Mouse (Mus musculus) stomach, embryonic 14.5 days (tissue): ENCODE data around the gene Armc8. TPM values are rescaled to one million over a fixed set of nuclear protein-coding genes. Genes with fewer than 3 reads are reported as not detected.

Source experiments
- ATAC-seq: fragments of 200-750 bp; cut with Nextera tagmentation; 2 replicates; pipeline ENCODE4 v1.8.0; 2017; ENCODE audit warnings: low read depth, moderate TSS enrichment; ENCODE audit not compliant: insufficient number of reproducible peaks, insufficient read depth, low FRiP score
- H3K27ac ChIP-seq: fragments of 300-500 bp; sonication (generic); 2 replicates; pipeline ENCODE4 v1.5.1; 2014; ENCODE audit warnings: mild to moderate bottlenecking, low read length, moderate library complexity, mixed read lengths
- H3K27me3 ChIP-seq: fragments of 300-500 bp; sonication (generic); 2 replicates; pipeline ENCODE4 v1.6.1; 2014; ENCODE audit warnings: low read length, control low read depth, mixed read lengths; ENCODE audit not compliant: control insufficient read depth, insufficient read depth
- H3K36me3 ChIP-seq: fragments of 300-500 bp; sonication (generic); 2 replicates; pipeline ENCODE4 v1.6.1; 2014; ENCODE audit warnings: mild to moderate bottlenecking, control low read depth, low read length, moderate library complexity, mixed read lengths; ENCODE audit not compliant: control insufficient read depth, insufficient read depth
- H3K4me1 ChIP-seq: fragments of 300-500 bp; sonication (generic); 2 replicates; pipeline ENCODE4 v1.6.1; 2014; ENCODE audit warnings: low read length, control low read depth, mixed read lengths; ENCODE audit not compliant: control insufficient read depth, insufficient read depth
- H3K4me2 ChIP-seq: fragments of 300-500 bp; sonication (generic); replicated peaks from 2 replicates; pipeline ENCODE4 v1.6.1; 2014; ENCODE audit warnings: low read depth, low read length, control low read depth
- H3K4me3 ChIP-seq: fragments of 300-500 bp; sonication (generic); 2 replicates; pipeline ENCODE4 v1.5.1; 2014; ENCODE audit warnings: low read depth, low read length, control low read depth
- H3K9ac ChIP-seq: fragments of 300-500 bp; sonication (generic); replicated peaks from 2 replicates; pipeline ENCODE4 v1.6.1; 2014; ENCODE audit warnings: low read depth, mild to moderate bottlenecking, control low read depth, low read length, moderate library complexity, mixed read lengths
- H3K9me3 ChIP-seq: fragments of 300-500 bp; sonication (generic); 2 replicates; pipeline ENCODE4 v1.6.1; 2016; ENCODE audit warnings: low read depth, low read length, control low read depth; ENCODE audit not compliant: control insufficient read depth
- WGBS: fragments of 180-500 bp; shearing (Covaris S2); extraction: QIAGEN DNeasy Blood & Tissue Kit; methylation state at CpG from one replicate; pipeline ENCODE4 v1.1.7; 2014; 5-methylcytosine and 5-hydroxymethylcytosine counted together
- polyA plus RNA-seq: library from polyadenylated mRNA; unstranded; fragments of >200 nt; fragmentation: Nextera tagmentation; extraction: Ambion mirVana; gene quantifications from 2 replicates; pipeline ENCODE4 v1.2.1, GENCODE M21; 2014

Gene Armc8
- polyA plus RNA-seq, 1 experiment from 2014 or later = 32.3 TPM

- Histone ChIP-seq H3K4me2 (peak overlapping the region; percentile 81), H3K4me3 (peak overlapping the region; percentile 72), H3K27ac (peak overlapping the region; percentile 52; the same call in 1 of the 2 replicates), H3K4me1 (0 out of 2 replicates have a peak, but pooled peaks cover 5% of the 10 kb centered on the region), H3K9me3 (no peaks in the 10 kb centered on the region), H3K9ac (peak overlapping the region; percentile 55), H3K36me3 (no peaks in the 10 kb centered on the region), H3K27me3 (no peaks in the 10 kb centered on the region; the same call in 1 of the 2 replicates)
- peak; percentile 81 for ATAC-seq
- 1% methylated on average over 82 of the region's 86 CpGs for WGBS
Measured at GRCm38 (mm10) chr9:99436182-99437030, 132.3 kb downstream of the Armc8 start.

- peak overlapping the region; percentile 55 for H3K9ac ChIP-seq
- 20% methylated on average over 16 of the region's 16 CpGs for WGBS
- H3K4me3 ChIP-seq = peak overlapping the region; percentile 72
- H3K36me3 ChIP-seq = no peaks in the 10 kb centered on the region
- peak overlapping the region; percentile 81 for H3K4me2 ChIP-seq
- ATAC-seq = peak; percentile 3; the same call in 1 of the 2 replicates
- no peaks in the 10 kb centered on the region; the same call in 1 of the 2 replicates for H3K27me3 ChIP-seq
- H3K4me1 ChIP-seq = 0 out of 2 replicates have a peak, but pooled peaks cover 5% of the 10 kb centered on the region
- no peaks in the 10 kb centered on the region for H3K9me3 ChIP-seq
- H3K27ac ChIP-seq = no peak overlapping the region; the same call in 1 of the 2 replicates
Measured at GRCm38 (mm10) chr9:99435619-99436181, 133.0 kb downstream of the Armc8 start.

GRCm38 (mm10) chr9:99434892-99435618 lies 133.6 kb downstream of the Armc8 start:
- H3K4me2 ChIP-seq = peak overlapping the region; percentile 81
- H3K9ac ChIP-seq = no peak overlapping the region
- no peaks in the 10 kb centered on the region; the same call in 1 of the 2 replicates for H3K27me3 ChIP-seq
- 24% methylated on average over 14 of the region's 14 CpGs for WGBS
- peak overlapping the region; percentile 72 for H3K4me3 ChIP-seq
- 0 out of 2 replicates have a peak, but pooled peaks cover 5% of the 10 kb centered on the region for H3K4me1 ChIP-seq
- no peaks in the 10 kb centered on the region for H3K9me3 ChIP-seq
- H3K27ac ChIP-seq = no peak overlapping the region; the same call in 1 of the 2 replicates
- H3K36me3 ChIP-seq = no peaks in the 10 kb centered on the region
- no peak for ATAC-seq

GRCm38 (mm10) chr9:99432478-99432877 lies 136.2 kb downstream of the Armc8 start:
- no peaks in the 10 kb centered on the region for H3K36me3 ChIP-seq
- no peaks in the 10 kb centered on the region; the same call in 1 of the 2 replicates for H3K27me3 ChIP-seq
- H3K27ac ChIP-seq = no peak overlapping the region
- no peaks in the 10 kb centered on the region for H3K9me3 ChIP-seq
- H3K4me1 ChIP-seq = 0 out of 2 replicates have a peak, but pooled peaks cover 5% of the 10 kb centered on the region
- H3K9ac ChIP-seq = no peak overlapping the region
- H3K4me2 ChIP-seq = no peak overlapping the region
- WGBS = 79% methylated on average over 4 of the region's 4 CpGs
- no peak overlapping the region for H3K4me3 ChIP-seq
- ATAC-seq = no peak

GRCm38 (mm10) chr9:99431963-99432362 lies 136.7 kb downstream of the Armc8 start:
- no peak for ATAC-seq
- no peaks in the 10 kb centered on the region for H3K9me3 ChIP-seq
- no peaks in the 10 kb centered on the region for H3K27me3 ChIP-seq
- H3K4me1 ChIP-seq = 0 out of 2 replicates have a peak, but pooled peaks cover 5% of the 10 kb centered on the region
- no peak overlapping the region for H3K4me2 ChIP-seq
- WGBS = 78% methylated on average over 6 of the region's 6 CpGs
- no peak overlapping the region for H3K27ac ChIP-seq
- H3K9ac ChIP-seq = no peak overlapping the region
- H3K36me3 ChIP-seq = no peaks in the 10 kb centered on the region
- H3K4me3 ChIP-seq = no peak overlapping the region

GRCm38 (mm10) chr9:99431346-99431745 lies 137.4 kb downstream of the Armc8 start:
- no peak overlapping the region for H3K4me3 ChIP-seq
- 90% methylated on average over 8 of the region's 8 CpGs for WGBS
- no peak overlapping the region for H3K4me2 ChIP-seq
- H3K27ac ChIP-seq = no peak overlapping the region
- no peaks in the 10 kb centered on the region for H3K36me3 ChIP-seq
- H3K9ac ChIP-seq = no peak overlapping the region
- 0 out of 2 replicates have a peak, but pooled peaks cover 5% of the 10 kb centered on the region for H3K4me1 ChIP-seq
- ATAC-seq = no peak
- H3K27me3 ChIP-seq = no peaks in the 10 kb centered on the region
- no peaks in the 10 kb centered on the region for H3K9me3 ChIP-seq

- WGBS = 66% methylated on average over 6 of the region's 6 CpGs
- no peak for ATAC-seq
- H3K27me3 ChIP-seq = no peaks in the 10 kb centered on the region
Measured at GRCm38 (mm10) chr9:99430806-99431205, 137.9 kb downstream of the Armc8 start.

GRCm38 (mm10) chr9:99429845-99430244 lies 138.9 kb downstream of the Armc8 start:
- Histone ChIP-seq H3K9me3 (no peaks in the 10 kb centered on the region), H3K36me3 (no peaks in the 10 kb centered on the region), H3K27ac (no peak overlapping the region), H3K4me3 (no peak overlapping the region), H3K27me3 (no peaks in the 10 kb centered on the region), H3K4me1 (peaks cover 11% of the 10 kb centered on the region; the same call in 1 of the 2 replicates), H3K4me2 (no peak overlapping the region), H3K9ac (no peak overlapping the region)
- ATAC-seq = no peak
- WGBS = 93% methylated on average over 3 of the region's 3 CpGs

More at GRCm38 (mm10) chr9:99430806-99431205, 137.9 kb downstream of the Armc8 start:
- H3K9ac ChIP-seq = no peak overlapping the region
- 0 out of 2 replicates have a peak, but pooled peaks cover 5% of the 10 kb centered on the region for H3K4me1 ChIP-seq
- no peaks in the 10 kb centered on the region for H3K36me3 ChIP-seq
- no peak overlapping the region for H3K4me3 ChIP-seq
- H3K9me3 ChIP-seq = no peaks in the 10 kb centered on the region
- no peak overlapping the region for H3K4me2 ChIP-seq
- H3K27ac ChIP-seq = no peak overlapping the region
